Mouse (Mus musculus): ENCODE measurements around the gene Pex5l. TPM values are rescaled to one million over a fixed set of nuclear protein-coding genes. Genes with fewer than 3 reads are reported as not detected.

Pex5l gene
- total RNA-seq (2021): 100 to 1,000 TPM; 291 to 295 TPM
- long read RNA-seq, experiment 1, partial matches to known transcripts: 2 of 19 reads
- long read RNA-seq, experiment 1, other reads (novel, unspliced or antisense): 14 of 19 reads
- long read RNA-seq, experiment 2, partial matches to known transcripts: 2 of 31 reads
- long read RNA-seq, experiment 2, other reads (novel, unspliced or antisense): 22 of 31 reads

- TF ChIP-seq CTCF (conservative IDR thresholded peaks at IDR 0.05): peak; percentile 69
- Histone ChIP-seq H3K27ac (peak within 1 kb of the TSS; percentile 92), H3K4me3 (peak within 1 kb of the TSS; percentile 72)
- peak; percentile 66 to 73 for DNase-seq (ENCODE audit: low spot score in 2 of 2)
These were observed at the start of gene Pex5l for GRCm38 (mm10) chr3:33142901-33143461. Pex5l (minus strand) TSS chr3:33143247.

GRCm38 (mm10) chr3:33165186-33165585, 22.1 kb upstream of the Pex5l start:
- H3K4me3 ChIP-seq: no peak overlapping the region
- H3K27ac ChIP-seq: no peak overlapping the region
- DNase-seq (ENCODE audit: low spot score in 2 of 2): no peak
- no peak for TF ChIP-seq CTCF (conservative IDR thresholded peaks at IDR 0.05)

GRCm38 (mm10) chr3:33163821-33164220, 20.8 kb upstream of the Pex5l start:
- no peak overlapping the region for H3K4me3 ChIP-seq
- H3K27ac ChIP-seq: no peak overlapping the region
- DNase-seq (ENCODE audit: low spot score in 2 of 2): no peak
- TF ChIP-seq CTCF (conservative IDR thresholded peaks at IDR 0.05): peak; percentile 55

GRCm38 (mm10) chr3:33143592-33143991, 545 bp upstream of the Pex5l start:
- no peak for DNase-seq (ENCODE audit: low spot score in 2 of 2)
- TF ChIP-seq CTCF (conservative IDR thresholded peaks at IDR 0.05): no peak
- H3K27ac ChIP-seq: peak overlapping the region; percentile 43; the same call in 1 of the 2 replicates
- H3K4me3 ChIP-seq: peak overlapping the region; percentile 33; the same call in 1 of the 2 replicates

GRCm38 (mm10) chr3:33142398-33142797, 649 bp downstream of the Pex5l start:
- no peak for DNase-seq (ENCODE audit: low spot score in 2 of 2)
- Histone ChIP-seq H3K27ac (peak overlapping the region; percentile 92), H3K4me3 (peak overlapping the region; percentile 72)
- no peak for TF ChIP-seq CTCF (conservative IDR thresholded peaks at IDR 0.05)

- DNase-seq (ENCODE audit: low spot score in 2 of 2): no peak
- no peak overlapping the region for H3K27ac ChIP-seq
- TF ChIP-seq CTCF (conservative IDR thresholded peaks at IDR 0.05): no peak; the same call in 1 of the 2 replicates
- H3K4me3 ChIP-seq: no peak overlapping the region
These were observed 13.1 kb downstream of the Pex5l start for GRCm38 (mm10) chr3:33129944-33130343.

- TF ChIP-seq CTCF (conservative IDR thresholded peaks at IDR 0.05): no peak
- DNase-seq (ENCODE audit: low spot score in 2 of 2): peak; percentile 34 to 35
- Histone ChIP-seq H3K4me3 (no peak overlapping the region), H3K27ac (peak overlapping the region; percentile 44)
These were observed 18.3 kb downstream of the Pex5l start for GRCm38 (mm10) chr3:33124796-33125195.

- TF ChIP-seq CTCF (conservative IDR thresholded peaks at IDR 0.05): peak; percentile 56
- Histone ChIP-seq H3K27ac (no peak overlapping the region), H3K4me3 (no peak overlapping the region)
- DNase-seq (ENCODE audit: low spot score in 2 of 2): no peak
These were observed 37.3 kb downstream of the Pex5l start for GRCm38 (mm10) chr3:33105785-33106184.

- peak; percentile 22; the same call in 1 of the 2 replicates for TF ChIP-seq CTCF (conservative IDR thresholded peaks at IDR 0.05)
- Histone ChIP-seq H3K27ac (no peak overlapping the region), H3K4me3 (no peak overlapping the region)
- no peak for DNase-seq (ENCODE audit: low spot score in 2 of 2)
These were observed 39.5 kb downstream of the Pex5l start for GRCm38 (mm10) chr3:33103501-33103900.

GRCm38 (mm10) chr3:33098550-33099295, 44.3 kb downstream of the Pex5l start:
- DNase-seq (ENCODE audit: low spot score in 2 of 2): no peak
- TF ChIP-seq CTCF (conservative IDR thresholded peaks at IDR 0.05): no peak
- Histone ChIP-seq H3K27ac (no peak overlapping the region), H3K4me3 (no peak overlapping the region)

- no peak overlapping the region for H3K4me3 ChIP-seq
- no peak for DNase-seq (ENCODE audit: low spot score in 2 of 2)
- no peak for TF ChIP-seq CTCF (conservative IDR thresholded peaks at IDR 0.05)
- H3K27ac ChIP-seq: peak overlapping the region; percentile 67; the same call in 1 of the 2 replicates
These were observed 49.4 kb downstream of the Pex5l start for GRCm38 (mm10) chr3:33093646-33094045.

- Histone ChIP-seq H3K27ac (peak overlapping the region; percentile 82), H3K4me3 (peak overlapping the region; percentile 31; the same call in 1 of the 2 replicates)
- DNase-seq (ENCODE audit: low spot score in 2 of 2): no peak
- no peak for TF ChIP-seq CTCF (conservative IDR thresholded peaks at IDR 0.05)
These were observed 53.0 kb downstream of the Pex5l start for GRCm38 (mm10) chr3:33090001-33090400.

GRCm38 (mm10) chr3:33089470-33089869, 53.6 kb downstream of the Pex5l start:
- no peak for TF ChIP-seq CTCF (conservative IDR thresholded peaks at IDR 0.05)
- Histone ChIP-seq H3K27ac (peak overlapping the region; percentile 79), H3K4me3 (peak overlapping the region; percentile 31; the same call in 1 of the 2 replicates)

More at GRCm38 (mm10) chr3:33089470-33089869, 53.6 kb downstream of the Pex5l start:
- DNase-seq (ENCODE audit: low spot score in 2 of 2): no peak

All from layer of hippocampus, adult 2 months (tissue).